ENCODE assay signal across 10 mouse cellular contexts in genomic region chr1:161463388-161464085, GRCm38 (mm10). TPM values are rescaled to one million over a fixed set of nuclear protein-coding genes. Genes with fewer than 3 reads are reported as not detected.
DNase-seq lines count a peak whose midpoint lies in the region; ATAC-seq lines count a peak whose summit lies in the region.
"Had no signal": no experiment of that assay in that cellular context is flagged by ENCODE, and none has a peak within 500 bp of the region (broad histone marks: within the 10 kb centered on the region; RNA-seq: fewer than 3 reads in every experiment).

No protein-coding gene starts in this region.

- H3K4me2 ChIP-seq in intestine, embryonic 14.5 days (ENCODE audit: low read length) = no peak overlapping the region
- no peak overlapping the region for H3K4me2 ChIP-seq in intestine, embryonic 15.5 days (replicated peaks)
- no peak overlapping the region for H3K4me2 ChIP-seq in limb, embryonic 13.5 days (replicated peaks)

- no peaks in the 10 kb centered on the region for H3K4me1 ChIP-seq in intestine, embryonic 14.5 days (replicated peaks; ENCODE audit: control insufficient read depth, insufficient read depth, low read length)
- H3K4me1 ChIP-seq in intestine, embryonic 15.5 days (replicated peaks) = no peaks in the 10 kb centered on the region
- peaks cover 25% of the 10 kb centered on the region for H3K4me1 ChIP-seq in limb, embryonic 13.5 days

- H3K9ac ChIP-seq in intestine, embryonic 14.5 days (ENCODE audit: low read length) = no peak overlapping the region
- no peak overlapping the region for H3K9ac ChIP-seq in intestine, embryonic 15.5 days
- no peak overlapping the region for H3K9ac ChIP-seq in limb, embryonic 13.5 days

- H3K27ac ChIP-seq in intestine, embryonic 14.5 days (ENCODE audit: low read depth) = peak overlapping the region; percentile 38; the same call in 1 of the 2 replicates
- H3K27ac ChIP-seq in intestine, embryonic 15.5 days = no peak overlapping the region
- peak overlapping the region; percentile 59 for H3K27ac ChIP-seq in limb, embryonic 13.5 days

- intact Hi-C loops in heart, postnatal 25 days (cut with DNase I) = no loop called here

- H3K36me3 ChIP-seq in intestine, embryonic 14.5 days (ENCODE audit: control insufficient read depth, insufficient read depth, low read length) = no peaks in the 10 kb centered on the region
- H3K36me3 ChIP-seq in intestine, embryonic 15.5 days = no peaks in the 10 kb centered on the region
- no peaks in the 10 kb centered on the region for H3K36me3 ChIP-seq in limb, embryonic 13.5 days
- H3K36me3 ChIP-seq: G1E had no signal

- no peaks in the 10 kb centered on the region for H3K27me3 ChIP-seq in intestine, embryonic 14.5 days (replicated peaks; ENCODE audit: control insufficient read depth, insufficient read depth, low read length)
- H3K27me3 ChIP-seq in intestine, embryonic 15.5 days (replicated peaks) = no peaks in the 10 kb centered on the region
- H3K27me3 ChIP-seq in limb, embryonic 13.5 days = no peaks in the 10 kb centered on the region

- H3K9me3 ChIP-seq in intestine, embryonic 14.5 days (ENCODE audit: control insufficient read depth, low read length) = no peaks in the 10 kb centered on the region
- no peaks in the 10 kb centered on the region for H3K9me3 ChIP-seq in intestine, embryonic 15.5 days
- 0 out of 2 replicates have a peak, but pooled peaks cover 6% of the 10 kb centered on the region for H3K9me3 ChIP-seq in limb, embryonic 13.5 days
- H3K9me3 ChIP-seq: G1E had no signal

- ATAC-seq in intestine, embryonic 14.5 days (replicated peaks; ENCODE audit: low FRiP score, low TSS enrichment, low read depth) = no peak
- ATAC-seq in intestine, embryonic 15.5 days = no peak
- ATAC-seq in limb, embryonic 13.5 days (ENCODE audit: low FRiP score, low read depth) = peak; percentile 70; the same call in 1 of the 2 replicates

- no peak overlapping the region for H3K4me3 ChIP-seq in intestine, embryonic 14.5 days (ENCODE audit: low read depth, low read length)
- no peak overlapping the region for H3K4me3 ChIP-seq in intestine, embryonic 15.5 days (replicated peaks)
- H3K4me3 ChIP-seq in limb, embryonic 13.5 days = no peak overlapping the region

- WGBS in intestine, embryonic 14.5 days = 67% methylated on average over 2 of the region's 2 CpGs
- 62% methylated on average over 2 of the region's 2 CpGs for whole genome bisulfite sequencing in intestine, embryonic 15.5 days
- 53% methylated on average over 2 of the region's 2 CpGs for WGBS in limb, embryonic 13.5 days

- no peak for DNase-seq in intestine, embryonic 14.5 days (ENCODE audit: low spot score)
- DNase-seq in brain, adult 2 months (ENCODE audit: low read depth, low spot score) = peak; percentile 73
- DNase-seq in heart, postnatal 25 days (ENCODE audit: low spot score) = peak; percentile 35
- no peak for DNase-seq in yolk sac, embryonic 10.5 days (ENCODE audit: low spot score)
- DNase-seq in thymus, postnatal 0 days (ENCODE audit: low spot score) = no peak
- no peak for DNase-seq in thymus, postnatal 4 days

RNA-seq across cellular contexts. Expression of gene Tnfsf18, which starts 30.9 kb away (rescaled TPM):
- not detected in 2 replicates for polyA plus RNA-seq in intestine, embryonic 14.5 days (2014; fragmentation: Nextera tagmentation; extraction: Ambion mirVana)
- 0.08 TPM in 1 of 2 replicates, not detected in the other for polyA plus RNA-seq in intestine, embryonic 15.5 days (2015; fragmentation: Nextera tagmentation; extraction: Ambion mirVana)
- under 1 TPM in 1 of 2 experiments, not detected in 1; 0.11 TPM for total RNA-seq in heart, postnatal 25 days (2021)
- 0.11 TPM in 1 of 2 replicates, not detected in the other for polyA plus RNA-seq in limb, embryonic 13.5 days (2015; fragmentation: Nextera tagmentation; extraction: Ambion mirVana)
- polyA plus RNA-seq in thymus, postnatal 0 days (2015; fragmentation: Nextera tagmentation; extraction: Ambion mirVana) = 0.17 TPM in 1 of 2 replicates, not detected in the other
- total RNA-seq: G1E; gastrocnemius, postnatal 4 days had no signal
- polyA plus RNA-seq: G1E had no signal

Comparison
In these comparisons a context has a peak if more than half of its experiments do, and no peak if none do; other contexts are left out.
1. DNase-seq: peak in brain, adult 2 months (single experiment) and heart, postnatal 25 days (single experiment); none in intestine, embryonic 14.5 days (single experiment), yolk sac, embryonic 10.5 days (single experiment), thymus, postnatal 0 days (single experiment) and thymus, postnatal 4 days (single experiment).